Mouse (Mus musculus): ENCODE results near the gene Frem1.

Frem1 gene

GRCm38 (mm10) chr4:82872548-82872947, 179.6 kb downstream of the Frem1 start:
- DNase-seq (ENCODE audit: low spot score in 2 of 2) = no peak

GRCm38 (mm10) chr4:82872121-82872520, 180.0 kb downstream of the Frem1 start:
- no peak for DNase-seq (ENCODE audit: low spot score in 2 of 2)

GRCm38 (mm10) chr4:82870931-82871330, 181.2 kb downstream of the Frem1 start:
- no peak for DNase-seq (ENCODE audit: low spot score in 2 of 2)

GRCm38 (mm10) chr4:82867731-82868445, 184.3 kb downstream of the Frem1 start:
- no peak for DNase-seq (ENCODE audit: low spot score in 2 of 2)

- no peak for DNase-seq (ENCODE audit: low spot score in 2 of 2)
Measured at GRCm38 (mm10) chr4:82867111-82867510, 185.0 kb downstream of the Frem1 start.

- no peak for DNase-seq (ENCODE audit: low spot score in 2 of 2)
Measured at GRCm38 (mm10) chr4:82864974-82865699, 187.0 kb downstream of the Frem1 start.

GRCm38 (mm10) chr4:82863316-82863715, 188.8 kb downstream of the Frem1 start:
- no peak for DNase-seq (ENCODE audit: low spot score in 2 of 2)

GRCm38 (mm10) chr4:82861451-82861850, 190.7 kb downstream of the Frem1 start:
- no peak for DNase-seq (ENCODE audit: low spot score in 2 of 2)

GRCm38 (mm10) chr4:82860566-82860965, 191.6 kb downstream of the Frem1 start:
- no peak for DNase-seq (ENCODE audit: low spot score in 2 of 2)

GRCm38 (mm10) chr4:82859131-82860125, 192.7 kb downstream of the Frem1 start, which contains the start of gene Zdhhc21:
Gene Zdhhc21 (minus strand): TSS chr4:82859958.
- DNase-seq (ENCODE audit: low spot score in 2 of 2) = peak; percentile 63 to 77

GRCm38 (mm10) chr4:82858431-82859010, 193.6 kb downstream of the Frem1 start:
- no peak for DNase-seq (ENCODE audit: low spot score in 2 of 2)

GRCm38 (mm10) chr4:82856986-82857385, 195.2 kb downstream of the Frem1 start:
- no peak for DNase-seq (ENCODE audit: low spot score in 2 of 2)

- no peak for DNase-seq (ENCODE audit: low spot score in 2 of 2)
Measured at GRCm38 (mm10) chr4:82853809-82854208, 198.3 kb downstream of the Frem1 start.

GRCm38 (mm10) chr4:82848552-82849234, 203.4 kb downstream of the Frem1 start:
- DNase-seq (ENCODE audit: low spot score in 2 of 2) = no peak

Data from thymus, postnatal 10 days (tissue).